Mouse (Mus musculus): ENCODE measurements at regions not wholly inside any gene's neighbourhood (a gene's known extent, or its start where the extent isn't known, plus 50 kb on each side); places are given as distances from the start of the nearest gene placed in this dataset.

GRCm38 (mm10) chr16:93533205-93533604 is 70.7 kb downstream of the Setd4 start:
- H3K27me3 ChIP-seq = no peaks in the 10 kb centered on the region
- H3K36me3 ChIP-seq = no peaks in the 10 kb centered on the region
- no peak overlapping the region for H3K9ac ChIP-seq
- no peak overlapping the region for H3K27ac ChIP-seq
- no peaks in the 10 kb centered on the region for H3K9me3 ChIP-seq (replicated peaks)
- H3K4me3 ChIP-seq = no peak overlapping the region
- 17% methylated on average over 4 of the region's 4 CpGs for WGBS
- no peak overlapping the region for H3K4me2 ChIP-seq (replicated peaks)
- no peaks in the 10 kb centered on the region for H3K4me1 ChIP-seq
- no peak for ATAC-seq (ENCODE audit: low FRiP score)

GRCm38 (mm10) chr16:93531937-93532336 is 71.9 kb downstream of the Setd4 start:
- WGBS = 80% methylated on average over 8 of the region's 8 CpGs
- no peak overlapping the region for H3K4me3 ChIP-seq
- H3K9ac ChIP-seq = no peak overlapping the region
- no peak overlapping the region for H3K27ac ChIP-seq
- no peaks in the 10 kb centered on the region for H3K9me3 ChIP-seq (replicated peaks)
- no peaks in the 10 kb centered on the region for H3K4me1 ChIP-seq
- H3K4me2 ChIP-seq (replicated peaks) = no peak overlapping the region
- H3K36me3 ChIP-seq = no peaks in the 10 kb centered on the region
- no peak for ATAC-seq (ENCODE audit: low FRiP score)
- no peaks in the 10 kb centered on the region for H3K27me3 ChIP-seq

- Histone ChIP-seq H3K4me1 (no peaks in the 10 kb centered on the region), H3K4me3 (no peak overlapping the region), H3K27ac (no peak overlapping the region), H3K9me3 (replicated peaks) (no peaks in the 10 kb centered on the region), H3K9ac (no peak overlapping the region), H3K36me3 (no peaks in the 10 kb centered on the region), H3K27me3 (no peaks in the 10 kb centered on the region), H3K4me2 (replicated peaks) (no peak overlapping the region)
- 70% methylated on average over 2 of the region's 2 CpGs for WGBS
- no peak for ATAC-seq (ENCODE audit: low FRiP score)
These were observed 81.4 kb downstream of the Setd4 start for GRCm38 (mm10) chr16:93522485-93522884.

GRCm38 (mm10) chr16:93520481-93520880 is 83.4 kb downstream of the Setd4 start:
- Histone ChIP-seq H3K9me3 (replicated peaks) (no peaks in the 10 kb centered on the region), H3K4me2 (replicated peaks) (no peak overlapping the region), H3K36me3 (no peaks in the 10 kb centered on the region), H3K4me3 (no peak overlapping the region), H3K4me1 (peaks cover 1% of the 10 kb centered on the region; the same call in 1 of the 2 replicates), H3K9ac (no peak overlapping the region), H3K27ac (no peak overlapping the region), H3K27me3 (no peaks in the 10 kb centered on the region)
- 83% methylated on average over 3 of the region's 3 CpGs for WGBS
- no peak for ATAC-seq (ENCODE audit: low FRiP score)

- no peak for ATAC-seq (ENCODE audit: low FRiP score)
- H3K4me2 ChIP-seq (replicated peaks) = no peak overlapping the region
- no peak overlapping the region for H3K27ac ChIP-seq
- 89% methylated on average over 1 of the region's 1 CpGs for WGBS
- H3K4me1 ChIP-seq = peaks cover 12% of the 10 kb centered on the region
- H3K9ac ChIP-seq = no peak overlapping the region
- no peaks in the 10 kb centered on the region for H3K27me3 ChIP-seq
- no peaks in the 10 kb centered on the region for H3K36me3 ChIP-seq
- H3K4me3 ChIP-seq = no peak overlapping the region
- no peaks in the 10 kb centered on the region for H3K9me3 ChIP-seq (replicated peaks)
These were observed 85.2 kb downstream of the Setd4 start for GRCm38 (mm10) chr16:93518620-93519019.

GRCm38 (mm10) chr16:93516793-93517192 is 87.1 kb downstream of the Setd4 start:
- H3K9me3 ChIP-seq (replicated peaks) = no peaks in the 10 kb centered on the region
- WGBS = 86% methylated on average over 5 of the region's 5 CpGs
- no peak overlapping the region for H3K4me3 ChIP-seq
- H3K4me1 ChIP-seq = peaks cover 15% of the 10 kb centered on the region
- no peaks in the 10 kb centered on the region for H3K27me3 ChIP-seq
- H3K9ac ChIP-seq = no peak overlapping the region
- H3K27ac ChIP-seq = no peak overlapping the region
- H3K36me3 ChIP-seq = no peaks in the 10 kb centered on the region
- no peak for ATAC-seq (ENCODE audit: low FRiP score)
- no peak overlapping the region for H3K4me2 ChIP-seq (replicated peaks)

GRCm38 (mm10) chr16:93515456-93515941 is 88.4 kb downstream of the Setd4 start:
- no peaks in the 10 kb centered on the region for H3K9me3 ChIP-seq (replicated peaks)
- 62% methylated on average over 5 of the region's 5 CpGs for WGBS
- peaks cover 15% of the 10 kb centered on the region for H3K4me1 ChIP-seq
- H3K36me3 ChIP-seq = no peaks in the 10 kb centered on the region
- H3K9ac ChIP-seq = no peak overlapping the region
- ATAC-seq (ENCODE audit: low FRiP score) = no peak; the same call in 1 of the 2 replicates
- H3K27ac ChIP-seq = no peak overlapping the region
- no peak overlapping the region for H3K4me3 ChIP-seq
- H3K4me2 ChIP-seq (replicated peaks) = no peak overlapping the region
- H3K27me3 ChIP-seq = no peaks in the 10 kb centered on the region

DNA sequence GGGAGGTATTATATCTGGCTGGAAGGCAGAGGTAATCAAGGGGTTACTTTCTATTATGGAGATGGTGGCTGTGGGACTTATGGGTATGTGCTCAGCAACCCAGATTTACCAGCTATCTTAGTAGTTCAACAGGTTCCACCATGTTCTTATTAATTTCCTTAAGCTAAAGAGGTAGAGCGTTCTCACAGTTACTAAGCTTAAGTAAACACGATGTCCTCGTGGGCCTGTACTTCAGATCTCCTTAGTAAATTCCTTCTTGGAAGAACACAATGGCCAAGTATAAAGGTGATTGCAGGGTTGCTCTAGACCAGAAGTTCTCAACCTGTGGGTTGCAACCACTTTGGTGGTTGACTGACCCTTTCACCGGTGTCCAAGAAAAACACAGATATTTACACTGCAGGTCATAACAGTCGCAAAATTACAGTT is 90.2 kb downstream of the Setd4 start:
- Histone ChIP-seq H3K9ac (no peak overlapping the region), H3K36me3 (no peaks in the 10 kb centered on the region), H3K9me3 (replicated peaks) (no peaks in the 10 kb centered on the region), H3K27ac (no peak overlapping the region), H3K4me2 (replicated peaks) (no peak overlapping the region), H3K27me3 (no peaks in the 10 kb centered on the region), H3K4me1 (peaks cover 15% of the 10 kb centered on the region), H3K4me3 (no peak overlapping the region)
- WGBS = 90% methylated on average over 5 of the region's 5 CpGs
- ATAC-seq (ENCODE audit: low FRiP score) = no peak

DNA sequence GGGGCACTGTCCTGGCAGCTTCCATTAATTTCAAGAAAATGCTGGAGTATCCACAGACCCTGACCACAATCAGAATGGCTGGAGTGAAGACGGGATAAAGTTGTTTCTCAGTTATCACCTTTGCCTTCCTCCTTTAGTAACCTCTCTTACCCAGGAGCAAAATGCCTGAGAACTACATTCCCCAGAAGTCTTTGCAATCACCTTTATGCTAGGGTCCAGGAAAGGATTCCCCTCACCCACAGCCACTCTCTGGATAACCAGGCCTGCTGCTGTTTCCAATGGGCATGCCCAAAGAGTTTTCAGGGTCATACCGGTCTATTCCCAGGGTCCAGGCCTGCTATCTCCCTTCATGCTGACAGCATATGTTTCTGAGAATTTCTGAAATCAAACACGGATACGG is 91.9 kb downstream of the Setd4 start:
- WGBS = 84% methylated on average over 4 of the region's 4 CpGs
- ATAC-seq (ENCODE audit: low FRiP score) = no peak

DNA sequence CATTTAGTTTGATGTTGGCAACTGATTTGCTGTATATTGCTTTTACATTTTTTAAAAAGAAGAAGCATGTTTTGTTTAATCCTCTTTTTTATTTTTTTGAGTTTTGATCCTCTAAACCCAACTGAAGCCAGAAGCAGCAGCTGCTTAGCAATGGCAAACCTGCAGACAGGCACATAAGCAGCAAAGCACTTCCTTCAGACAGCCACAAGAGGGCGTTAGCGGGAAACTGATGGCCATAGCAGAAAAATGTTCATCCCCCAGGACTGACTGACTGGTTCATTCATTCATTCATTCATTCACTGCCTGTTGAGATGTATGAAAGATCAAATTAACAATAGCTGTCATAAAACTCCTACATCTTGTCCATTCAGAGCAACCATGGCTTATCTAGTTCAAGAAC is 92.3 kb downstream of the Setd4 start:
- H3K9me3 ChIP-seq (replicated peaks) = peaks cover 8% of the 10 kb centered on the region; the same call in 1 of the 2 replicates
- no peak overlapping the region for H3K4me3 ChIP-seq
- H3K27ac ChIP-seq = no peak overlapping the region
- H3K9ac ChIP-seq = no peak overlapping the region
- no peak for ATAC-seq (ENCODE audit: low FRiP score)
- H3K4me2 ChIP-seq (replicated peaks) = no peak overlapping the region
- H3K36me3 ChIP-seq = no peaks in the 10 kb centered on the region
- H3K27me3 ChIP-seq = no peaks in the 10 kb centered on the region
- WGBS = 0% methylated on average over 2 of the region's 2 CpGs
- peaks cover 15% of the 10 kb centered on the region for H3K4me1 ChIP-seq

More for the DNA sequence above, 91.9 kb downstream of the Setd4 start:
- Histone ChIP-seq H3K27me3 (no peaks in the 10 kb centered on the region), H3K4me2 (replicated peaks) (no peak overlapping the region), H3K9me3 (replicated peaks) (peaks cover 8% of the 10 kb centered on the region; the same call in 1 of the 2 replicates), H3K27ac (no peak overlapping the region), H3K4me3 (no peak overlapping the region), H3K4me1 (peaks cover 15% of the 10 kb centered on the region), H3K36me3 (no peaks in the 10 kb centered on the region), H3K9ac (no peak overlapping the region)

DNA sequence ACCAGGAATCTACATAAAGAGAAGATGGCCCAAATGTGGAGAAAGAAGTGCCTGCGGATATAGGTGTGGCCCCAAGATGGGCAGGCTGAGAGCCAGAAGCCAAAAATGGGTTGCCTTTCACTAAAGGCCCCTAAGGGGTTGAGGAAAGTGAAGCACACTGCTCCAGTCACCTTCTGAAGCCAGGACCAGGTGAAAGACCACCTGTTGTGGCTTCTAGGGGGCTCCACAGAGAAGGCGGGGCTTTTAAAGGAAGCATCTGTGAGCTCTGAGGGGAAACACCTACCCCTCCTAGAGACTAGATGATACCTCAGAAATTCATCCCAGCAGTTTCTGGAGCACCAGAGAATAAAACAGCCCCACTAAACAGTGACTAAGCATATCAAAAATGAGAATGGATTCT is 105.1 kb downstream of the Setd4 start:
- 84% methylated on average over 2 of the region's 2 CpGs for WGBS
- no peak for ATAC-seq (ENCODE audit: low FRiP score)
- H3K4me3 ChIP-seq = no peak overlapping the region
- no peaks in the 10 kb centered on the region for H3K36me3 ChIP-seq
- no peak overlapping the region for H3K27ac ChIP-seq
- no peak overlapping the region for H3K9ac ChIP-seq
- no peaks in the 10 kb centered on the region; the same call in 1 of the 2 replicates for H3K9me3 ChIP-seq (replicated peaks)
- no peak overlapping the region for H3K4me2 ChIP-seq (replicated peaks)
- no peaks in the 10 kb centered on the region for H3K27me3 ChIP-seq
- H3K4me1 ChIP-seq = no peaks in the 10 kb centered on the region

DNA sequence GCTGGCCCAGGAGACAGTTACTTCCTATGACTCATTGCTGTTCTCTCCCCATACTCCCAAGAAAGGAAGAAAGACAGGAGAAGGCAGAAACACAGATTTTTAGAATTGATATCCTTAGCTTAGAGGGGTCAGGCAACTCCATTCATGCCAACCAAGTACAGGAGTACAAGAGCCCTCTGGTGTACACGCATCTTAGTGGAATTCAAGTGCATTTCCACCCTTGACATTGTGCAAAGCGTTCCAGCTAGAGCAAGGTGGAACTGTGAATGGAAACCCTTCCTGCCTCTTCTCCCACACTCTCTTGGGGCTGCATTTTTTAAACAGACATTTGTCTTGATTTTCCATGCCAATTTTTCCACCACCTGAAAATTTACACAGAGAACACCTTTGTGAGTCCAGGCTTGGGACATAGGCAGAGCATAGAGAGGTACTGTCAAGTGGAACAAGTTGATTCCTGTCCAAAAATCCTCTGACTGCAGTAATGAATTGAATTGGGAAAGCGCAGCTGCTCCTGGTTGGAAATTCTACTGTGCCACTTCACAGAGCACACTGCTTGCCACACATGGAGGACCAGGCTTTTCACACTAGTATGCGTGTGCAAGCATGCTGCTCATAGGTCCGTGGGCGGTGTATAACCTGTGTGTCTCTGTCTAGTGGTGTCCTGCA is 110.4 kb downstream of the Setd4 start:
- no peak for ATAC-seq (ENCODE audit: low FRiP score)
- WGBS = 84% methylated on average over 6 of the region's 6 CpGs
- H3K4me3 ChIP-seq = no peak overlapping the region
- H3K27ac ChIP-seq = no peak overlapping the region
- no peaks in the 10 kb centered on the region for H3K9me3 ChIP-seq (replicated peaks)
- no peak overlapping the region for H3K4me2 ChIP-seq (replicated peaks)
- H3K4me1 ChIP-seq = no peaks in the 10 kb centered on the region
- H3K27me3 ChIP-seq = no peaks in the 10 kb centered on the region; the same call in 1 of the 2 replicates
- H3K9ac ChIP-seq = no peak overlapping the region
- H3K36me3 ChIP-seq = no peaks in the 10 kb centered on the region

All from hindbrain, embryonic 12.5 days (tissue).